Mouse (Mus musculus) stomach, embryonic 16.5 days (tissue): ENCODE data around the gene Fmc1. TPM values are rescaled to one million over a fixed set of nuclear protein-coding genes. Genes with fewer than 3 reads are reported as not detected.

ENCODE experiments used
- ATAC-seq: fragments of 200-750 bp; cut with Nextera tagmentation; 2 replicates; pipeline ENCODE4 v1.8.0; 2017; ENCODE audit warnings: moderate number of reproducible peaks, moderate TSS enrichment; ENCODE audit not compliant: insufficient read depth, low FRiP score
- H3K27ac ChIP-seq: fragments of 300-500 bp; sonication (generic); 2 replicates; pipeline ENCODE4 v1.5.1; 2014; ENCODE audit warnings: low read length
- H3K27me3 ChIP-seq: fragments of 300-500 bp; sonication (generic); 2 replicates; pipeline ENCODE4 v1.6.1; 2014; ENCODE audit warnings: low read length, control low read depth, mixed read lengths; ENCODE audit not compliant: control insufficient read depth, insufficient read depth
- H3K36me3 ChIP-seq: fragments of 300-500 bp; sonication (generic); 2 replicates; pipeline ENCODE4 v1.6.1; 2014; ENCODE audit warnings: low read length; ENCODE audit not compliant: control insufficient read depth, insufficient read depth
- H3K4me1 ChIP-seq: fragments of 300-500 bp; sonication (generic); 2 replicates; pipeline ENCODE4 v1.6.1; 2014; ENCODE audit warnings: low read length, control low read depth, mixed read lengths; ENCODE audit not compliant: control insufficient read depth, insufficient read depth
- H3K4me2 ChIP-seq: fragments of 300-500 bp; sonication (generic); 2 replicates; pipeline ENCODE4 v1.6.1; 2014; ENCODE audit warnings: low read depth, low read length, mixed read lengths
- H3K4me3 ChIP-seq: fragments of 300-500 bp; sonication (generic); replicated peaks from 2 replicates; pipeline ENCODE4 v1.5.1; 2014; ENCODE audit warnings: mild to moderate bottlenecking, low read length
- H3K9ac ChIP-seq: fragments of 300-500 bp; sonication (generic); 2 replicates; pipeline ENCODE4 v1.6.1; 2014; ENCODE audit warnings: low read length
- H3K9me3 ChIP-seq: fragments of 300-500 bp; sonication (generic); replicated peaks from 2 replicates; pipeline ENCODE4 v1.6.1; 2016; ENCODE audit warnings: low read length, control low read depth; ENCODE audit not compliant: control insufficient read depth
- WGBS: fragments of 180-500 bp; shearing (Covaris S2); extraction: QIAGEN DNeasy Blood & Tissue Kit; methylation state at CpG from one replicate; pipeline ENCODE4 v1.1.7; 2014; 5-methylcytosine and 5-hydroxymethylcytosine counted together
- polyA plus RNA-seq: library from polyadenylated mRNA; unstranded; fragments of >200 nt; fragmentation: Nextera tagmentation; extraction: Ambion mirVana; gene quantifications from 2 replicates; pipeline ENCODE4 v1.2.1, GENCODE M21; 2015

Fmc1 gene
- 138 and 140 TPM in 2 replicates for polyA plus RNA-seq

- peak within 1 kb of the TSS; percentile 98 for H3K27ac ChIP-seq
- peak within 1 kb of the TSS; percentile 96 for H3K4me3 ChIP-seq
- ATAC-seq, result peak; percentile 92
- peaks cover 6% of the 10 kb centered on the region for H3K4me1 ChIP-seq
- H3K9ac ChIP-seq, result peak within 1 kb of the TSS; percentile 96
- H3K27me3 ChIP-seq, result no peaks in the 10 kb centered on the region
- no peaks in the 10 kb centered on the region for H3K36me3 ChIP-seq
- 4% methylated on average over 41 of the region's 41 CpGs for WGBS
- no peaks in the 10 kb centered on the region for H3K9me3 ChIP-seq
- peak within 1 kb of the TSS; percentile 98 for H3K4me2 ChIP-seq
Measured at GRCm38 (mm10) chr6:38533428-38534405, at the start of gene Fmc1. TSS of gene Fmc1 (plus strand) at chr6:38533502.

GRCm38 (mm10) chr6:38492550-38492949, 40.8 kb upstream of the Fmc1 start:
- Histone ChIP-seq H3K9me3 (no peaks in the 10 kb centered on the region), H3K27ac (no peak overlapping the region), H3K9ac (no peak overlapping the region), H3K36me3 (peaks cover 8% of the 10 kb centered on the region; the same call in 1 of the 2 replicates), H3K4me2 (no peak overlapping the region), H3K4me3 (no peak overlapping the region), H3K27me3 (no peaks in the 10 kb centered on the region), H3K4me1 (no peaks in the 10 kb centered on the region)
- no peak for ATAC-seq
- 89% methylated on average over 3 of the region's 3 CpGs for WGBS

GRCm38 (mm10) chr6:38495641-38496040, 37.7 kb upstream of the Fmc1 start:
- Histone ChIP-seq H3K9me3 (no peaks in the 10 kb centered on the region), H3K4me3 (no peak overlapping the region), H3K4me2 (no peak overlapping the region), H3K27me3 (no peaks in the 10 kb centered on the region), H3K9ac (no peak overlapping the region), H3K36me3 (peaks cover 8% of the 10 kb centered on the region; the same call in 1 of the 2 replicates), H3K27ac (no peak overlapping the region), H3K4me1 (no peaks in the 10 kb centered on the region)
- 45% methylated on average over 4 of the region's 4 CpGs for WGBS
- ATAC-seq, result no peak

GRCm38 (mm10) chr6:38512096-38512495, 21.2 kb upstream of the Fmc1 start:
- Histone ChIP-seq H3K4me1 (no peaks in the 10 kb centered on the region), H3K9me3 (no peaks in the 10 kb centered on the region), H3K27ac (no peak overlapping the region), H3K4me2 (no peak overlapping the region), H3K36me3 (no peaks in the 10 kb centered on the region), H3K4me3 (no peak overlapping the region), H3K9ac (no peak overlapping the region), H3K27me3 (no peaks in the 10 kb centered on the region)
- ATAC-seq, result no peak
- WGBS, result 85% methylated on average over 1 of the region's 1 CpGs

GRCm38 (mm10) chr6:38512830-38513229, 20.5 kb upstream of the Fmc1 start:
- Histone ChIP-seq H3K4me2 (no peak overlapping the region), H3K27me3 (no peaks in the 10 kb centered on the region), H3K4me1 (no peaks in the 10 kb centered on the region), H3K9ac (no peak overlapping the region), H3K27ac (no peak overlapping the region), H3K4me3 (no peak overlapping the region), H3K36me3 (no peaks in the 10 kb centered on the region), H3K9me3 (no peaks in the 10 kb centered on the region)
- no peak for ATAC-seq

GRCm38 (mm10) chr6:38515201-38515600, 18.1 kb upstream of the Fmc1 start:
- Histone ChIP-seq H3K4me2 (no peak overlapping the region), H3K4me1 (no peaks in the 10 kb centered on the region), H3K36me3 (no peaks in the 10 kb centered on the region), H3K4me3 (no peak overlapping the region), H3K9me3 (no peaks in the 10 kb centered on the region), H3K27me3 (no peaks in the 10 kb centered on the region), H3K9ac (no peak overlapping the region), H3K27ac (no peak overlapping the region)
- no peak for ATAC-seq
- WGBS, result 89% methylated on average over 4 of the region's 4 CpGs

- Histone ChIP-seq H3K9ac (no peak overlapping the region), H3K9me3 (no peaks in the 10 kb centered on the region), H3K4me1 (no peaks in the 10 kb centered on the region), H3K4me3 (no peak overlapping the region), H3K27me3 (no peaks in the 10 kb centered on the region), H3K27ac (no peak overlapping the region), H3K4me2 (no peak overlapping the region), H3K36me3 (no peaks in the 10 kb centered on the region)
- ATAC-seq, result no peak
- 14% methylated on average over 8 of the region's 8 CpGs for WGBS
Measured at GRCm38 (mm10) chr6:38523851-38524250, 9.5 kb upstream of the Fmc1 start.

GRCm38 (mm10) chr6:38531211-38531820, 2.0 kb upstream of the Fmc1 start:
- no peak for ATAC-seq
- Histone ChIP-seq H3K36me3 (no peaks in the 10 kb centered on the region), H3K4me3 (no peak overlapping the region), H3K27ac (no peak overlapping the region), H3K9me3 (no peaks in the 10 kb centered on the region), H3K9ac (no peak overlapping the region), H3K4me2 (no peak overlapping the region), H3K4me1 (peaks cover 6% of the 10 kb centered on the region), H3K27me3 (no peaks in the 10 kb centered on the region)
- 60% methylated on average over 5 of the region's 5 CpGs for WGBS
